Mouse (Mus musculus) heart, postnatal 10 days (tissue): ENCODE results near the gene Rab3gap2. TPM values are rescaled to one million over a fixed set of nuclear protein-coding genes. Genes with fewer than 3 reads are reported as not detected.

ENCODE experiments used
- DNase-seq, 2 experiments: peaks; one replicate each; pipeline ENCODE4 v3.0.0; 2021
- intact Hi-C: fragments of 180-260 bp; cut with DNase I; formaldehyde crosslinking; loops from one replicate; pipeline ENCODE4 v1.15.1; 2025
- microRNA-seq, 2 experiments: library from miRNA; unstranded; fragments of <30 nt; microRNA quantifications; one replicate each; pipeline ENCODE4 v1.2.0; 2022
- total RNA-seq, 2 experiments: library from RNA; stranded (reverse); gene quantifications; 2 replicates each; pipeline ENCODE4 v1.2.3; 2021

The Rab3gap2 gene
- total RNA-seq, 2 experiments from 2014 or later: 25.5 TPM

- intact Hi-C loops: no loop called here
- peak; percentile 93 to 96 for DNase-seq
These were observed 125.0 kb downstream of the Rab3gap2 start, which contains the start of gene Iars2 for GRCm38 (mm10) chr1:185328721-185329610. TSS of gene Iars2 (minus strand) at chr1:185329396.

DNA sequence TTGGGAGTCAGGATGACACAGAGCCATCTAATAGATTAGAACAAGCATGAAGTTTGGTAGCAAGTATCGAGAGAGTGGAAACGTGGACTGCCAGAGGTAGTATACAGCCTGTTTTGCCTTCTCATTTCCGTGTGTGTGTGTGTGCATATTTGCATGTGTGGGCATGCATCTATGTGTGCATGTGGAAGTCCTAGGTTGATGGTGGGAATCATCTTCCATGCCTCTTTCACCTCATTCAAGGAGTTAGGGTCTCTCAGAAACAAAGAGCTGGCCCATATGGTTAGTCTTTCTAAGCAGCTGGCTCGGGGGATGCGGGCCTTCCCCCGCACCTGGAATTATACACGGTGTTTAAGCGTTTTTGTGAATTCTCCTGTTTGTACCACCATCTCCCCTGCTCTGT, 125.9 kb downstream of the Rab3gap2 start:
- intact Hi-C loops: no loop called here
- DNase-seq: no peak

DNA sequence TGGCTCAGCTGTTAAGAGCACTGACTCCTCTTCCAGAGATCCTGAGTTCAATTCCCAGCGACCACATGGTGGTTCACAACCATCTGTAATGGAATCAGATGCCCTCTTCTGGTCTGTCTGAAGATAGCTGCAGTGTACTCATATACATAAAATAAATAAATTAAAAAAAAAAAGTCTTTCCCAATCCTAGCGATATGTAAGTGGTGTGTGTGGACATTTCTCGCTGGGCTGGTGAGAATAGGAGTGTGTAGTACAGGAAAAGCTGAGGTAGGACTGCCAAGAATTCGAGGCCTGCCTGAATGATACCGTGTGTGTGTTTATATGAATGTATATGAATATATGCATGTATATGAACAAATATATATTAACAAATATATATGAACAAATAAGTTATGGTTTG, 127.4 kb downstream of the Rab3gap2 start:
- DNase-seq: no peak
- intact Hi-C loops: no loop called here

GRCm38 (mm10) chr1:185331983-185332430, 128.1 kb downstream of the Rab3gap2 start, which contains the start of gene Bpnt1:
TSS of gene Bpnt1 (plus strand) at chr1:185332149.
- intact Hi-C loops: loop anchor here (2.0 kb wide), 1 partner anchor 31 kb away; the partner anchor contains the start of gene Eprs
- DNase-seq: peak; percentile 90 to 93

- no peak for DNase-seq
- intact Hi-C loops: loop anchor here (2.0 kb wide), 1 partner anchor 29 kb away; the partner anchor contains the start of gene Eprs
These were observed 129.7 kb downstream of the Rab3gap2 start for GRCm38 (mm10) chr1:185333651-185334050.

DNA sequence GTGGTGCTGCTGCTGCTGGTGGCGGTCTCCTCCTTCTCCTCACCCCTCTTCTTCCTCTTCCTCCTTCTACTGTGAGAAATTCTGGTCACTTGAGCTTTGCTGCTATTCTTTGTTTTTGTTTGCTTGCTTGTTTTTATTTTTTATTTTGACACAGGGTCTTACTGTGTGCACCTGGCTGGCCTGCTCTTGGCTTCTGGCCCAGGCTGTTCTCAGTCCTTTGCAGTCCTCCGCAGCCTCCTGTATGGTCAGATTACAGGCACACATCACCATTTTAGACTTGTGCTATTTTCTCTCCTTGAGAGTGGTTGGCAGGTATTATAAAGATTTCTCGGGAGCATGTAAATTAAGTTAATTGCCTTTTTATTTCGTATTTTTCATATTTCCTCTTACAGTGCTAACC, 130.2 kb downstream of the Rab3gap2 start:
- DNase-seq: no peak
- intact Hi-C loops: no loop called here

- no peak for DNase-seq
- intact Hi-C loops: no loop called here
These were observed 131.4 kb downstream of the Rab3gap2 start for GRCm38 (mm10) chr1:185335231-185335765.

Small RNA genes within 50 kb of the gene (microRNA-seq; reads per million reads assigned to microRNA genes)
- gene Mir194-1 (14.6 to 34.4 reads per million in 2 experiments), gene Mir215 (89.0 to 325 reads per million in 2 experiments), gene Mir664 (69.7 to 89.7 reads per million in 2 experiments)

Other genes with a start within 250 kb of the Rab3gap2 start
- gene Mark1, start 204.5 kb upstream of the Rab3gap2 start, total RNA-seq: 1 to 10 TPM; 8.7 to 9.0 TPM
- gene Iars2, start 125.3 kb downstream of the Rab3gap2 start, total RNA-seq: 10 to 100 TPM; 72.1 to 72.3 TPM
- gene Bpnt1, start 128.0 kb downstream of the Rab3gap2 start, total RNA-seq: 10 to 100 TPM; 30.6 to 32.6 TPM
- 10 to 100 TPM; 74.3 to 75.4 TPM for gene Eprs, start 158.9 kb downstream of the Rab3gap2 start, total RNA-seq